Mouse (Mus musculus) heart, adult 9 months (tissue): ENCODE measurements around the gene Fcgr3.

Experiments used
- DNase-seq, 2 experiments: peaks; one replicate each; pipeline ENCODE4 v3.0.0; 2022; ENCODE audit warnings: low spot score in 2 of 2

Fcgr3 gene

DNA sequence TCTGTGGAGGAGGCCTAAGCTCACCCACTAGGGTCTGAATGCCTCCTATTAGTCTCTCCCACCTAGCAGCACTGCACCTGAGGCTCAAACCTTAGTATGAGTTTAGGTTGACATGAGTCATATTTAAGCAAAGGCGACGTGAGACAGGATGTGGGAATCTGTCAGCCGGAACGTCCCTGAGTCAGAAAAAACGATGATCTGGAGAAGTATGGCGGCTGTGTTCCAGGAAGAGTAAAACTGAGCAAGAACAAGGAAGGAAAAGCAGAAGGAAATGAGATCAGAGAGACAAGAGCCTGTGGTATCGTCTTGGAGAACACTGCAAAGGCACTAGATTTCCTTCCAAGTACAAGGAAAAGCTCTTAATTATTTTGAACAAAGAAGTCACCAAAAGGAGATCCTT is 14.0 kb downstream of the Fcgr3 start:
- DNase-seq, result no peak

GRCm38 (mm10) chr1:171049263-171049662 is 15.5 kb downstream of the Fcgr3 start:
- DNase-seq, result no peak

- DNase-seq, result no peak
Measured at GRCm38 (mm10) chr1:171046501-171046900, 18.2 kb downstream of the Fcgr3 start.

DNA sequence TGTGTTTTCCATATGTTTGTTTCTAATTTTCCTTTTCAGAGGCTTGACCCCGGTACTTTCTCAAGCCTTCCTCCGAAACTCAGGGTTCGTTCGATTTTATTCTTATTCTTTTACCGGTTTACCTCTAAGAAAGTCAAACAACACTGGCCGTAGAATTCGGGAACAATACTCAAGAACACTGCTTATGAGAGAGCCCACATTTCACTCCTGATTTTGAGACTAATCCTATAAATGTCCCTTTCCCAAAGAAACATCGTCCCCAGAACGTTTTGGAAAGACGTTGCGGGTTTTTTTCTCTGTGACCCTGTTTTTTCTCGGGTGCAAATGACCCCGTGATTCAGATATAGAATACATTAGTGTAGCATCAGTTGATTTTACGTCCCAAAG is 19.7 kb downstream of the Fcgr3 start:
- no peak for DNase-seq

DNA sequence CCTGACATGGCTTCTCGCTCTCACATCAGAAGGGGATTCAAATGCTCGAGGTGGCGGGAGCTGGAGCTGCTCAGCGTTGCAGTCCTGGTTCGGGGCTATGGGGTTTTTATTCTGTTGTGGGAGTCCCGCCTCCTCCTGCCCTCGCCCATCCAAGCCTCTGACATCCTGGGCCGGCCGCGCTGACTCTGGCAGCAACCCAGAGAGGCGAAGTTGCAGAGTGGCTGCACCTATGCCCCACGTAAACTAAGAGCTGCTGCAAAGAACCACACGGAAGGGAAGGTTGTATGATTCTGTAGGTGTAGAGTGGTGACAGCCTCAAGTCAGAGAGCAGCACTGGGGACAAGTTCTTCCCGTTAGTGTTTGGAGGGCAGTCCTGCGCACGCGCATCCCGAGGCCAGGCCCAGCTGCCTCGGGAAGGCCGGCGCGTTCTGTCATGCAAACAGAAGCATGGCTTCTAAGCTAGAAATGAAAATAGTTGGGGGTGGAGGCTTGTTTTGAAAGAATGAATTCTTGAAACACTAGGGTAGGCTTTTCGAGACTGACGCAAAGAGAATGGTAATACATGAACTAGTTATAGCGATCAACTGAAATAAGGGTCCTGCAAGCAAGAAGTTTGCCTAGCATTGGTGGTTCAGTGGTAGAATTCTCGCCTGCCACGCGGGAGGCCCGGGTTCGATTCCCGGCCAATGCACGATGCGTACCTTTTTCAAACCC is 20.2 kb downstream of the Fcgr3 start:
- peak; percentile 88 to 90 for DNase-seq

DNA sequence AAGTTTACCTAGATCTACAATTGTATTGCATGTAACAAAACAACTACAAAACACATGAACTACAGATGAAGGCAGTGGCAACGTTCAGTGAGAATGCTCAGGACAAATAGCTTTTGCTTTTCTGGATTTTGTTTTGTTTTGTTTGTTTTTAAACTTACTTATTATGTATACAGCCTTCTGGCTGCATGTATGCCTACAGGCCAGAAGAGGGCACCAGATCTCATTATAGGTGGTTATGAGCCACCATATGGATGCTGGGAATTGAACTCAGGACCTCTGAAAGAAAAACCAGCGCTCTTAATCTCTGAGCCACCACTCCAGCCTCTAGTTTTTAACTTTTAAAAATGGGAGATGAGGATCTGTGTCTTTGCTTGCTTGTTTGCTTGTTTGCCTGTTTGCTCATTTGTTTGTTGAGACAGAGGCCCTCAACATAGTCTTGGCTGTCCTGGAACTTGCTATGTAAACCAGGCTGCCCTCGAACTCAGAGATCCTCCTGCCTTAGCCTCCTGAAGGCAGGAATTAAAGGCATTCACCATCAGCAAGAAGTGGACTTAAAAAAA is 21.1 kb downstream of the Fcgr3 start:
- no peak for DNase-seq

DNA sequence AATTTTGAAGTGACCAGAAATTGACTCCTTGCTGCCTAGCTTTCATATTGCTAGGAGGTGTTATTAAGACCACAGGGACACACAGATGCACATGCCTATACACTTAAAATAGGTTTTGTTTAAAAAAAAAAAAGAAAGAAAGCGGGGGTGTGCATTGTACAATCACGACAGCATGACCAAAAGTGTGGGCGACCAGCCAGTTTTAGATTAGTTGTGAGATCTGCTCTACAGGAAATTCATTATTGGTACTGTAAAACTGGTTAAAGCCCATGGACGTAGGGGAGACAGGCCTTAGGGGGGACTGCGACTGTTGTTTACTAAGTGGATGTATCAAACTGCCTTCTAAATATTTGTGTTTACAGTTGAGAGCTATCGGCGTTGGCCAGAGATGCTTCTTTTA is 24.9 kb downstream of the Fcgr3 start:
- no peak for DNase-seq

DNA sequence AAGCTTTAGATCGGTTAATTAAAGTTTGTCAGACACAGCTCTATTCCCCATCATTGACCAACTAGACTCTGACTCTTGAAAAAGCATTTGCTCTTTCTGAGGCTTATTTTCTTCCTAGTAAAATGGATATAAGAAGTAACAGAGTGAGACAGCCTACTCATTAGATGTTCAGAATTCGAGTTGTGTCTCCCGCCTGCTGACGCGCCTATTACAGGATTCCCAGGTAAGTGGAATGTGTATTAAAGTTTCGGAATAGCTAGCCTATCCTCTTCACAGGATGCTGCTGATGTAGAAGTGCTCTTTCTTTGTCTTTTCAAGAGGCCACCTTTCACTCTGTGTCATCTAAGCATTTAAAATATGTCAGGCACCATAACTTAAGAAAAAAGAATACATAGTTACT is 25.6 kb downstream of the Fcgr3 start:
- DNase-seq, result no peak

DNA sequence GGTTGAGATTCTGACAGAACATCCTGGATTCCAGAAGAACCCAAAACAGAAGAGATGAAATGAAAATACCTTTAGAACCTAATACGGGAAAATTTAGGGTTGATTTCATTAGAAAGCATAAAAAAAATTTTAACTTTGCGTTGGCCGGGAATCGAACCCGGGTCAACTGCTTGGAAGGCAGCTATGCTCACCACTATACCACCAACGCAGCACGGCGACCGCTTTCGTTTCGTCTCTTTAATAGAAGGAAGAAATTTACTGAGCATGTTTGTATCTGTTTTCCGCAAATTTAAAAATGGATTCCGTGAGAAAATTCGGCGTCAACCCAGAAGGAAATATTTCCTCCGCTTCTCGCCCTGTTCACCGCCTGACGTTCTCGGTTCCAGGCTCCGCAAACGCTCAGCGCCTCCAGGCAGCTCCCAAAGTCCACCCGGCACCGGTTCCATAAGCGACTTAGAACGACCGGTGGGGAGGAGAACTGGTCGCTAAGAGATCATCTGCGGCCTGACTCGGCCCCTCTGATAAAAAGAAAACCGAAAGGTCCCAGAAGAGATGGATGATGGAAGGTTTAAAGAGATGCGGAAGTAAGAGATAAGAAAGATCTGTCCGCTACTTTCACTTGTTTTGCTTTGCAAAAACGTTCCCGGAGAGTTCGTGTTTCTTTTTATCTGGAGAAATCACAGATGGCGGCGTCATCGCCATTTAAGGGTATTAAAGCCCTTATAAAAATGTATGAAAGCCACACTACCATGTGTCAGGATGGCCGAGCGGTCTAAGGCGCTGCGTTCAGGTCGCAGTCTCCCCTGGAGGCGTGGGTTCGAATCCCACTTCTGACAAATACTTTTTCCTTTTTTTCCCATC is 26.6 kb downstream of the Fcgr3 start:
- peak; percentile 61 to 87 for DNase-seq

GRCm38 (mm10) chr1:171036550-171037324 is 28.0 kb downstream of the Fcgr3 start:
- peak; percentile 39 to 81 for DNase-seq

DNA sequence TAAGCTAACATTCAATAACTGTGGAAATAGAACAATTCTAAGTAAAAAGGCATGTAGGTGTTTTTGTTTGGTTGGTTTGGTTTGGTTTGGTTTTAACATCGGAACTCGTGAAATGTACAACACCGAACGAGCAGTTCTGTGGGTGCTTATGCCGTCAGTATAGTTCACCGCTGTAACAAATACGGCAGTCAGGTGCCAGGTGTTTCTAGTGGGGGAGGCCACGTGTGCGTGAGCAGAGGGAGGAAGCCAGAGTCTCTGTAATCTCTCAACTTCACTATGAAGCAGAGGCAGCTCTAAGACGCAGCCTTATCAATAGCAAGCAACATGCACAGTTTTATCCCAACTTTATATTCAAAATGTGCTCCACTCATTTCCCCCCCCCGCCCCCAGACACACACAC is 29.1 kb downstream of the Fcgr3 start:
- DNase-seq, result no peak

- DNase-seq, result peak in 1 of 2 experiments; percentile 15
Measured at GRCm38 (mm10) chr1:171034201-171034600, 30.5 kb downstream of the Fcgr3 start.

DNA sequence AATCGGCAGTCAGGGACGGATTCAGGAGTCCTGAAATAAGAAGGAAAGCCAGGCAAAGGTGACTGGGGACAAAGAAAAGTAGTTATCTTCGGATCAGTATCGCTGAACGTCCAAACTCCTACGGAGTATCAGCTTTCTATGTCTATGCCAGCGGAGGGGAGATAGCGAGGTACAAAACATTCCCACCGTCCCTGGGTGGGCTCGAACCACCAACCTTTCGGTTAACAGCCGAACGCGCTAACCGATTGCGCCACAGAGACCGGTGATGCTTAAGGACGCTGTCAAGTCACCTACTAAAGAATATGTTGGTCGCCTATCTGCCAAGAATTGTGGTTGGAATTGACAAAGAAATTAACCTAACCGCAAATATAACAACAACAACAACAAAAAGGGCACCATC is 31.0 kb downstream of the Fcgr3 start:
- peak; percentile 68 to 88 for DNase-seq

GRCm38 (mm10) chr1:171033196-171033595 is 31.5 kb downstream of the Fcgr3 start:
- no peak for DNase-seq

DNA sequence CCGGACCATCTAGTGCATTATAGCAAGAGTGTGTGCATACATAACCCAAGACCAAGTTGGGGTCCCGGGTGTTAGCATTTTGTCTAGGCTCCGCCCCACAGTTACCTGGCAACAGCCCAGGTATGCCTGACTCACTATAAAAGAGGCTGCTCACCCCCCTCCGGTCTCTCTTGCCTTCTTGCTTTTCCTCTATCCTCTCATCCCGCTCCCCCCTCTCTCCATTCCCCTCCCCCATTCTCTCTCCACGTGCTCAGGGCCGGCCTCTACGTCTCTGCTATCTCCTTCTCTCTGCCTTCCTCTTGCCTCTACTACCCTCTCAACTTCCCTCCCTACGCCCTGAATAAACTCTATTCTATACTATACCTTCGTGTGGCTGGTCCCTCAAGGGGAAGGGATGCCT is 32.0 kb downstream of the Fcgr3 start:
- DNase-seq, result no peak

DNA sequence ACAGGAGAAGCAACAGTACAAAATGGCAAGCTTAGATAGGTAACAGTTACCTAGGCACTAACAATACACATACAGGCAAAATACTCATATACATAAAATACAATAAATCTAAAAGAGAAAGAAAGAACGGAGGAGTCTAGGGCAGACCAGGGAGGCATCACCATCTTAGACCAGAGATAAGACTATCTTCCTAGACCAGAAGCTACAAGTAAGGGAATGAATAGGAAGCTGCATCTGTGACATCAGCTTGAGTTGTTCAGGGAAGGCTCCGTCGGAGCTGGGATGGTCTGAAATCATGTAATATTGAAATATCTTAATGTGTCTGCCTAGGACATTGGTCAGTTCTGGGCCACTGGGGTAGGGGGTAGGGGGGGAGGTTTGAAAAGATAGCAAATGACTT is 33.0 kb downstream of the Fcgr3 start:
- DNase-seq, result no peak

- DNase-seq, result no peak
Measured at GRCm38 (mm10) chr1:171019311-171019950, 45.3 kb downstream of the Fcgr3 start.

GRCm38 (mm10) chr1:171018737-171019136 is 46.0 kb downstream of the Fcgr3 start, which contains the start of gene Fcgr4:
Gene Fcgr4 (plus strand): TSS chr1:171018920.
- no peak for DNase-seq

DNA sequence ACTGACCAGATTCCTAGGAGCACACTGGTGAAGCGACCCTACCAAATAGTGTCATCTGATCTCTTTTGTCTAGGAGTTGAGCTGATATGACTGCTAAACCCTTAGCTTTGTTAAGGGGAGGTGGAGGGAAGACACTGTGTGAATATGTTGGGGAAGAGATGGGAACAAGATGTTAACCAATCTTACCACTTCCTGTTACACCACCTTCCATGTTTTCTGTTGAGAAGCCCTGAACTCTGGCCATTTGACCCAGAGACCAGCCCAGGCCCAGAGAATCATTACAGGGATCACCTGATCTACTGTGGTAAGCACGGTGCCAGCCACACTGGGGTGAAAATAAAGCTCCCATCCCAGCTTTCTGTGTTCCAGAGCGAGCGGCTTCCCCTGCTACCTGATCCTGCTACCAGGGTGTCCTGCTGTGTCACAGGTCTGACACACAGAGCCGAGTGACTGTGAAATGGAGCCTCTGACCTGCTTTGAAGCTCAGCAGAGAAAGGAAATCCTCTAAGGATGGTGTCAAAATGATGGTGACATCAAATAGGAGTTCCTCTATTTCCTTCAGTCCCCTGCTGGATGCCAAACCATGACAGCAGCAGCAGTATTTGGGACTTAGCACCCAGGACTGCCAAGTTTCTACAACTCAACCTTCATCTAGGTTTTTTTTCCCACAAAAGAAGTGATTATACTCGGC is 47.1 kb downstream of the Fcgr3 start:
- DNase-seq, result no peak

DNA sequence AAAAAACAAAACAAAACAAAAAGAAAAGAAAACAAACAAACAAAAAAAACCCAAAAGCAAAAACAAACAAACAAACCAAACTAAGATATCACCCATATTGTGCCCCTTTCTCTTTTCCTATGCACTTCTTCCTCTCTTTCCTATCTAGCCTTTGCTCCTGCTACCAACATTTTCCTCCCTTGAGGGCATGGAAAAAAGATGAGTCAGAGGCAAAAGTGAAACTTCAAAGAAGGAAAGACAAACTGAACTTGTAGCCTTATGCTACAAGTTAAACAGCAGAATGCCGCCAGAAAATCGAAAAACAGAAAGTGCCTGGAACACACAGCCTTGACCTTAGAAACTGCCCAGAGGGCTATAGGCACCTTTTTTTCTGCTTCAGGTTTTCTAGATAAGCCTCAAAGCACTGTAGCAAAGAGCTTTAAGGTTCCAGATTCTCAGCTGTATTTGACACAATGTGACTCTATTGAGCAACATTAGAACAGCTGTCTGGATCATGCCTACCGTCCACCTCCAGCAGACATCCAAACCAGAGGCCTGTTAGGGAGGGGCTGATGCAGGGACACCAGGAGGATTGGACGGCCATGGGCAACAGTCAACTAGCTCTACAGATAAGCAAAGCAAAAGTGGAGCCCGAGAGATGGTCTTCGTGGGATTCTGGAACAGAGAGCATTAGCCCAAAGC is 47.9 kb downstream of the Fcgr3 start:
- DNase-seq, result no peak
